Comparison of ENCODE assay signal across 8 mouse cellular contexts in genomic region chr1:192443998-192444657, GRCm38 (mm10).
DNase-seq lines count a peak whose midpoint lies in the region; ATAC-seq lines count a peak whose summit lies in the region.

No protein-coding gene starts in this region.

- H3K27ac ChIP-seq in limb, embryonic 10.5 days = no peak overlapping the region
- H3K27ac ChIP-seq in stomach, embryonic 15.5 days = peak overlapping the region; percentile 38

- 86% methylated on average over 20 of the region's 20 CpGs for WGBS in limb, embryonic 10.5 days
- WGBS in stomach, embryonic 15.5 days = 72% methylated on average over 20 of the region's 20 CpGs

- H3K4me2 ChIP-seq in stomach, embryonic 15.5 days = no peak overlapping the region

- H3K4me3 ChIP-seq in limb, embryonic 10.5 days = no peak overlapping the region
- no peak overlapping the region for H3K4me3 ChIP-seq in stomach, embryonic 15.5 days (replicated peaks)

- no peaks in the 10 kb centered on the region for H3K36me3 ChIP-seq in limb, embryonic 10.5 days
- no peaks in the 10 kb centered on the region for H3K36me3 ChIP-seq in stomach, embryonic 15.5 days

- ATAC-seq in frontal cortex, adult (ENCODE audit: low TSS enrichment) = peak; percentile 36
- no peak for ATAC-seq in stomach, embryonic 15.5 days (ENCODE audit: insufficient read depth, low FRiP score, low read depth)

- H3K27me3 ChIP-seq in limb, embryonic 10.5 days (ENCODE audit: low read depth, poor library complexity, severe bottlenecking) = no peaks in the 10 kb centered on the region
- no peaks in the 10 kb centered on the region for H3K27me3 ChIP-seq in stomach, embryonic 15.5 days (replicated peaks)

- no peaks in the 10 kb centered on the region for H3K4me1 ChIP-seq in limb, embryonic 10.5 days
- peaks cover 8% of the 10 kb centered on the region; the same call in 1 of the 2 replicates for H3K4me1 ChIP-seq in stomach, embryonic 15.5 days

- no peaks in the 10 kb centered on the region for H3K9me3 ChIP-seq in limb, embryonic 10.5 days (replicated peaks)
- no peaks in the 10 kb centered on the region for H3K9me3 ChIP-seq in stomach, embryonic 15.5 days

- no peak overlapping the region for H3K9ac ChIP-seq in stomach, embryonic 15.5 days

- no peak for DNase-seq in frontal cortex, postnatal 25 days (ENCODE audit: low spot score in 2 of 2)
- peak; percentile 6 to 7 for DNase-seq in B cell, adult 2 months
- peak; percentile 68 to 76 for DNase-seq in cerebellum, postnatal 14 days
- peak; percentile 37 for DNase-seq in limb, embryonic 10.5 days (ENCODE audit: low spot score)
- no peak for DNase-seq in left cerebral cortex, adult 8-10 months (ENCODE audit: low spot score in 2 of 2)
- no peak for DNase-seq in ovary, postnatal 14 days (ENCODE audit: low spot score)

Comparison
In these comparisons a context has a peak if more than half of its experiments do, and no peak if none do; other contexts are left out.
1. DNase-seq: peak in B cell, adult 2 months (2 of 2), cerebellum, postnatal 14 days (2 of 2) and limb, embryonic 10.5 days (single experiment); none in frontal cortex, postnatal 25 days (0 of 2), left cerebral cortex, adult 8-10 months (0 of 2) and ovary, postnatal 14 days (single experiment).